Mouse (Mus musculus): ENCODE data around the gene Mkln1.
A peak's percentile ranks its signal among the peaks of the same experiment; 100 is the strongest.

Gene Mkln1

GRCm38 (mm10) chr6:31550876-31551532, 152.5 kb downstream of the Mkln1 start:
- no peak for DNase-seq (ENCODE audit: low read depth)

- DNase-seq (ENCODE audit: low read depth) = no peak
Observed at GRCm38 (mm10) chr6:31556460-31557100, 158.0 kb downstream of the Mkln1 start.

- DNase-seq (ENCODE audit: low read depth) = no peak
Observed at GRCm38 (mm10) chr6:31560138-31560959, 161.8 kb downstream of the Mkln1 start.

GRCm38 (mm10) chr6:31561948-31562347, 163.4 kb downstream of the Mkln1 start:
- peak; percentile 4 for DNase-seq (ENCODE audit: low read depth)

GRCm38 (mm10) chr6:31562371-31563080, 164.0 kb downstream of the Mkln1 start:
- peak; percentile 11 for DNase-seq (ENCODE audit: low read depth)

- DNase-seq (ENCODE audit: low read depth) = peak; percentile 70
Observed at GRCm38 (mm10) chr6:31563235-31564181, 165.0 kb downstream of the Mkln1 start, which contains the start of gene Podxl. Gene Podxl, minus strand, starts transcription at chr6:31563981.

GRCm38 (mm10) chr6:31564182-31564531, 165.6 kb downstream of the Mkln1 start:
- no peak for DNase-seq (ENCODE audit: low read depth)

- peak; percentile 23 for DNase-seq (ENCODE audit: low read depth)
Observed at GRCm38 (mm10) chr6:31564901-31565391, 166.4 kb downstream of the Mkln1 start.

Data from induced T-regulatory cell, adult 2 months (primary cell).